Comparison of ENCODE assay signal across 11 mouse cellular contexts in the genomic region with DNA sequence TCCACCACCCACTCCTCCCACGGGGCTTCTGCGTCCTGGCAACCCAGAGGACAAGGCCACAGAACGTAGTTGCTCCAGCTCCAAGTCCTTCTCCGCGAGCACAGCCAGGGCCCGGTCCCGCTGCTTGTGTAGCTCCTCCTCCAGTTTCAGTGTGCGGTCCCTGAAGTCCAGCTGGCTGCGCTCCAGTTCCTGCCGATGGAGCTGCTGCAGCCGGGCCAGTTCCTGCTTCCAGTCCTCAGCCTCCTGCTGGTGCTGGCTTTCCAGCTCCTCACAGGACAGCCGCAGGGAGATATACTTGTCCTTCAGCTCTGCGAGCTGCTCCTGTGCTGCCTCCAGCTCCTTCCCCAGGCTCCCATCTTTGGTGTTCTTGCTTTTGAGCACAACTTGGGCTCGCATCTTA. TPM values are rescaled to one million over a fixed set of nuclear protein-coding genes. Genes with fewer than 3 reads are reported as not detected.
DNase-seq lines count a peak whose midpoint lies in the region; ATAC-seq and TF ChIP-seq lines count a peak whose summit lies in the region.
"Had no signal": no experiment of that assay in that cellular context is flagged by ENCODE, and none has a peak within 500 bp of the region (broad histone marks: within the 10 kb centered on the region; RNA-seq: fewer than 3 reads in every experiment).

No protein-coding gene starts in this region.

- H3K36me3 ChIP-seq in kidney, embryonic 14.5 days (ENCODE audit: control insufficient read depth, insufficient read depth, low read length) = peaks cover 32% of the 10 kb centered on the region
- peaks cover 47% of the 10 kb centered on the region for H3K36me3 ChIP-seq in limb, embryonic 10.5 days

- peaks cover 30% of the 10 kb centered on the region for H3K4me1 ChIP-seq in kidney, embryonic 14.5 days (ENCODE audit: control insufficient read depth, insufficient read depth, low read length)
- peaks cover 24% of the 10 kb centered on the region; the same call in 1 of the 2 replicates for H3K4me1 ChIP-seq in lung, adult 2 months (ENCODE audit: control insufficient read depth, insufficient read depth, low read length)
- H3K4me1 ChIP-seq in limb, embryonic 10.5 days = peaks cover 27% of the 10 kb centered on the region

- peak overlapping the region; percentile 15; the same call in 1 of the 2 replicates for H3K4me2 ChIP-seq in kidney, embryonic 14.5 days (replicated peaks; ENCODE audit: low read depth, low read length)
- H3K4me2 ChIP-seq: embryonic facial prominence, embryonic 15.5 days had no signal

- TF ChIP-seq POLR2A in lung, adult 2 months (IDR thresholded peaks at IDR 0.05; ENCODE audit: borderline replicate concordance, extremely low read depth, low read depth, low read length) = no peak

- H3K9ac ChIP-seq in kidney, embryonic 14.5 days (ENCODE audit: low read depth, low read length) = no peak overlapping the region
- H3K9ac ChIP-seq: embryonic facial prominence, embryonic 15.5 days had no signal

- no peak overlapping the region for H3K4me3 ChIP-seq in kidney, embryonic 14.5 days (ENCODE audit: low read length)
- H3K4me3 ChIP-seq in lung, adult 2 months (replicated peaks; ENCODE audit: extremely low read depth, low read depth, low read length) = peak overlapping the region; percentile 19
- H3K4me3 ChIP-seq in limb, embryonic 10.5 days = no peak overlapping the region
- H3K4me3 ChIP-seq: embryonic facial prominence, embryonic 15.5 days had no signal

- peak; percentile 68 for DNase-seq in urinary bladder, postnatal 14 days (ENCODE audit: low spot score)
- no peak for DNase-seq in urinary bladder, adult 2 months (ENCODE audit: low spot score)
- DNase-seq in gastrocnemius, adult 18-20 months (ENCODE audit: low spot score) = peak; percentile 84
- DNase-seq in lung, adult 2 months = peak; percentile 29
- DNase-seq in testis, postnatal 10 days (ENCODE audit: low spot score) = peak; percentile 91
- DNase-seq in limb, embryonic 10.5 days (ENCODE audit: low spot score) = no peak
- DNase-seq in B cell, adult 2 months = no peak

- no peak for TF ChIP-seq CTCF in lung, adult 2 months (IDR thresholded peaks at IDR 0.05; ENCODE audit: insufficient read depth, low read length)

- no peaks in the 10 kb centered on the region for H3K9me3 ChIP-seq in kidney, embryonic 14.5 days (ENCODE audit: control insufficient read depth, low read length)
- no peaks in the 10 kb centered on the region for H3K9me3 ChIP-seq in limb, embryonic 10.5 days (replicated peaks)
- H3K9me3 ChIP-seq: embryonic facial prominence, embryonic 15.5 days had no signal

- no peaks in the 10 kb centered on the region for H3K27me3 ChIP-seq in kidney, embryonic 14.5 days (ENCODE audit: control insufficient read depth, insufficient read depth, low read length)
- no peaks in the 10 kb centered on the region for H3K27me3 ChIP-seq in limb, embryonic 10.5 days (ENCODE audit: low read depth, poor library complexity, severe bottlenecking)
- H3K27me3 ChIP-seq: embryonic facial prominence, embryonic 15.5 days had no signal

- 66% methylated on average over 14 of the region's 14 CpGs for WGBS in kidney, embryonic 14.5 days
- 58% methylated on average over 14 of the region's 14 CpGs for WGBS in lung, adult 2 months
- WGBS in limb, embryonic 10.5 days = 95% methylated on average over 14 of the region's 14 CpGs

- no peak overlapping the region for H3K27ac ChIP-seq in kidney, embryonic 14.5 days (ENCODE audit: low read depth, low read length)
- H3K27ac ChIP-seq in limb, embryonic 10.5 days = no peak overlapping the region
- H3K27ac ChIP-seq: embryonic facial prominence, embryonic 15.5 days had no signal

- ATAC-seq in kidney, embryonic 14.5 days (ENCODE audit: low FRiP score, low TSS enrichment) = no peak

RNA-seq across cellular contexts. Expression of a gene that starts 4.9 kb away (rescaled TPM):
- 186 and 211 TPM in 2 replicates for polyA plus RNA-seq in urinary bladder, adult 2 months (2012; rRNA removed)
- 10 to 100 TPM; 68.5 to 70.8 TPM for total RNA-seq in gastrocnemius, adult 18-20 months (2021)
- 283 and 293 TPM in 2 replicates for polyA plus RNA-seq in kidney, embryonic 14.5 days (2014; fragmentation: Nextera tagmentation; extraction: Ambion mirVana)
- 377 and 390 TPM in 2 replicates for polyA plus RNA-seq in lung, adult 2 months (2012; rRNA removed)
- 251 and 298 TPM in 2 replicates for polyA plus RNA-seq in limb, embryonic 10.5 days (2016; fragmentation: Nextera tagmentation; extraction: Ambion mirVana)

RNA-seq across cellular contexts. Expression of a gene that starts 9.1 kb away (rescaled TPM):
- not detected in 2 replicates for polyA plus RNA-seq in urinary bladder, adult 2 months (2012; rRNA removed)
- total RNA-seq in gastrocnemius, adult 18-20 months (2021) = not detected
- not detected in 2 replicates for polyA plus RNA-seq in kidney, embryonic 14.5 days (2014; fragmentation: Nextera tagmentation; extraction: Ambion mirVana)
- polyA plus RNA-seq in lung, adult 2 months (2012; rRNA removed) = 0.09 TPM in 1 of 2 replicates, not detected in the other
- polyA plus RNA-seq in limb, embryonic 10.5 days (2016; fragmentation: Nextera tagmentation; extraction: Ambion mirVana) = not detected in 2 replicates
- total RNA-seq: MEL had no signal
- polyA plus RNA-seq: embryonic facial prominence, embryonic 15.5 days had no signal

RNA-seq across cellular contexts. Expression of a gene that starts 9.7 kb away (rescaled TPM):
- polyA plus RNA-seq in urinary bladder, adult 2 months (2012; rRNA removed) = 10.2 and 11.0 TPM in 2 replicates
- total RNA-seq in gastrocnemius, adult 18-20 months (2021) = 1 to 10 TPM; 6.6 to 7.6 TPM
- polyA plus RNA-seq in kidney, embryonic 14.5 days (2014; fragmentation: Nextera tagmentation; extraction: Ambion mirVana) = 4.8 and 8.0 TPM in 2 replicates
- polyA plus RNA-seq in lung, adult 2 months (2012; rRNA removed) = 8.0 and 9.3 TPM in 2 replicates
- 8.3 and 10.7 TPM in 2 replicates for polyA plus RNA-seq in limb, embryonic 10.5 days (2016; fragmentation: Nextera tagmentation; extraction: Ambion mirVana)

RNA-seq across cellular contexts. Expression of a gene that starts 20.6 kb away (rescaled TPM):
- 7.6 and 7.8 TPM in 2 replicates for polyA plus RNA-seq in urinary bladder, adult 2 months (2012; rRNA removed)
- 1 to 10 TPM; 6.3 to 6.6 TPM for total RNA-seq in gastrocnemius, adult 18-20 months (2021)
- polyA plus RNA-seq in kidney, embryonic 14.5 days (2014; fragmentation: Nextera tagmentation; extraction: Ambion mirVana) = 22.7 and 23.2 TPM in 2 replicates
- 3.0 and 4.4 TPM in 2 replicates for polyA plus RNA-seq in lung, adult 2 months (2012; rRNA removed)
- 10.5 and 12.2 TPM in 2 replicates for polyA plus RNA-seq in limb, embryonic 10.5 days (2016; fragmentation: Nextera tagmentation; extraction: Ambion mirVana)

RNA-seq across cellular contexts. Expression of a gene that starts 30.7 kb away (rescaled TPM):
- not detected in 2 replicates for polyA plus RNA-seq in urinary bladder, adult 2 months (2012; rRNA removed)
- total RNA-seq in gastrocnemius, adult 18-20 months (2021) = not detected
- not detected in 2 replicates for polyA plus RNA-seq in kidney, embryonic 14.5 days (2014; fragmentation: Nextera tagmentation; extraction: Ambion mirVana)
- not detected in 2 replicates for polyA plus RNA-seq in lung, adult 2 months (2012; rRNA removed)
- not detected in 2 replicates for polyA plus RNA-seq in limb, embryonic 10.5 days (2016; fragmentation: Nextera tagmentation; extraction: Ambion mirVana)
- total RNA-seq: MEL had no signal
- polyA plus RNA-seq: embryonic facial prominence, embryonic 15.5 days; limb, embryonic 14.5 days had no signal

Comparison
In these comparisons a context has a peak if more than half of its experiments do, and no peak if none do; other contexts are left out.
1. DNase-seq: peak in urinary bladder, postnatal 14 days (single experiment), gastrocnemius, adult 18-20 months (single experiment), lung, adult 2 months (single experiment) and testis, postnatal 10 days (single experiment); none in urinary bladder, adult 2 months (single experiment), limb, embryonic 10.5 days (single experiment) and B cell, adult 2 months (0 of 2).